In the genomic region with DNA sequence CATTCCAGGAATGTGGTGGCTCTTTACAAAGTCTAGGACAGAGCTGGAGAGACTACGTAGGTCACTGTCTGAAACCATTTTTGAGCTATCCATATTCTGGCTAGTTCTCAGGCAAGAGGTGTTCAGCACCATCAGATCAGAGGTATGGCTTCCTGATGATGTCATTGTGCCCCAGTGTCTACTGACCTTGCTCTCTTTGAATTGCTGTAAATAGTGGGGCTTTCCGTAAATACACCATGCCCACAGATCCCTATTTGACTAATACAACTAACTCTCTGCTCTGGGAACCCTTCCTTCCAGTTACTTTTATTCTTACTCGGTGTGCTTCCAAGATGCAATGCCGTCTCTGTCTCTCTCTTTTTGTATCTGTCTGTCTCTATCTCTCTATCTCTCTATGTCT, we compare ENCODE assay signal across 27 mouse cellular contexts.
"Had no signal": no experiment of that assay in that cellular context is flagged by ENCODE, and none has a peak within 500 bp of the region (broad histone marks: within the 10 kb centered on the region; RNA-seq: fewer than 3 reads in every experiment).

No protein-coding gene starts in this region.

- H3K4me2 ChIP-seq: embryonic facial prominence, embryonic 12.5 days; embryonic facial prominence, embryonic 13.5 days; embryonic facial prominence, embryonic 15.5 days; forebrain, embryonic 12.5 days; forebrain, embryonic 13.5 days; forebrain, embryonic 15.5 days had no signal

- H3K36me3 ChIP-seq: embryonic facial prominence, embryonic 10.5 days; embryonic facial prominence, embryonic 12.5 days; embryonic facial prominence, embryonic 13.5 days; embryonic facial prominence, embryonic 15.5 days; forebrain, embryonic 10.5 days; forebrain, embryonic 12.5 days; forebrain, embryonic 15.5 days had no signal

- H3K9ac ChIP-seq: embryonic facial prominence, embryonic 12.5 days; embryonic facial prominence, embryonic 13.5 days; embryonic facial prominence, embryonic 15.5 days; forebrain, embryonic 12.5 days; forebrain, embryonic 13.5 days; forebrain, embryonic 15.5 days; forebrain, postnatal 0 days had no signal

- H3K4me3 ChIP-seq: embryonic facial prominence, embryonic 10.5 days; embryonic facial prominence, embryonic 12.5 days; embryonic facial prominence, embryonic 13.5 days; embryonic facial prominence, embryonic 15.5 days; erythroblast, embryonic 14.5 days; forebrain, embryonic 10.5 days; forebrain, embryonic 12.5 days; forebrain, embryonic 13.5 days; forebrain, embryonic 15.5 days; gastrocnemius, adult 2 months; heart, adult 2 months had no signal

- ATAC-seq: forebrain, embryonic 13.5 days; forebrain, embryonic 14.5 days; forebrain, embryonic 15.5 days; forebrain, embryonic 16.5 days; forebrain, postnatal 0 days had no signal

- H3K9me3 ChIP-seq: embryonic facial prominence, embryonic 10.5 days; embryonic facial prominence, embryonic 12.5 days; embryonic facial prominence, embryonic 13.5 days; embryonic facial prominence, embryonic 15.5 days; forebrain, embryonic 10.5 days; forebrain, embryonic 12.5 days; forebrain, embryonic 13.5 days; forebrain, embryonic 15.5 days had no signal

- H3K27me3 ChIP-seq: embryonic facial prominence, embryonic 12.5 days; embryonic facial prominence, embryonic 13.5 days; embryonic facial prominence, embryonic 15.5 days; forebrain, embryonic 12.5 days; forebrain, embryonic 13.5 days; forebrain, embryonic 15.5 days had no signal

- H3K4me1 ChIP-seq: embryonic facial prominence, embryonic 10.5 days; embryonic facial prominence, embryonic 12.5 days; embryonic facial prominence, embryonic 13.5 days; embryonic facial prominence, embryonic 15.5 days; forebrain, embryonic 10.5 days; forebrain, embryonic 12.5 days; forebrain, embryonic 13.5 days; forebrain, embryonic 15.5 days had no signal

- H3K27ac ChIP-seq: embryonic facial prominence, embryonic 10.5 days; embryonic facial prominence, embryonic 12.5 days; embryonic facial prominence, embryonic 13.5 days; embryonic facial prominence, embryonic 15.5 days; forebrain, embryonic 10.5 days; forebrain, embryonic 12.5 days; forebrain, embryonic 13.5 days; forebrain, embryonic 15.5 days; gastrocnemius, adult 2 months; heart, adult 2 months had no signal

- DNase-seq: cerebellum, adult 8-10 months; cerebellum, adult 9-10 months; cerebellum, adult 9-11 months; cerebellum, postnatal 10 days; cerebellum, postnatal 14 days; cerebellum, postnatal 25 days; cerebellum, postnatal 36 days; embryo, embryonic 11 days; forebrain, postnatal 0 days; gastrocnemius, adult 2 months; gastrocnemius, postnatal 10 days; gastrocnemius, postnatal 14 days; gastrocnemius, postnatal 25 days; gastrocnemius, postnatal 36 days; heart, adult 18-20 months; heart, adult 2 months had no signal
